Mouse (Mus musculus) left cerebral cortex, postnatal 36 days (tissue): ENCODE results near the gene Mtmr3. TPM values are rescaled to one million over a fixed set of nuclear protein-coding genes. Genes with fewer than 3 reads are reported as not detected.

ENCODE experiments used
- DNase-seq, 2 experiments: peaks; one replicate each; pipeline ENCODE4 v3.0.0; 2021 to 2022; ENCODE audit warnings: low spot score in 2 of 2, mixed read lengths in 1 of 2
- intact Hi-C: fragments of 180-260 bp; cut with DNase I; formaldehyde crosslinking; loops from one replicate; pipeline ENCODE4 v1.15.1; 2025
- total RNA-seq, 2 experiments: library from RNA; stranded (reverse); gene quantifications; 2 replicates each; pipeline ENCODE4 v1.2.3; 2021

Mtmr3 gene
- total RNA-seq, 2 experiments from 2014 or later, result 69.0 to 73.5 TPM

DNA sequence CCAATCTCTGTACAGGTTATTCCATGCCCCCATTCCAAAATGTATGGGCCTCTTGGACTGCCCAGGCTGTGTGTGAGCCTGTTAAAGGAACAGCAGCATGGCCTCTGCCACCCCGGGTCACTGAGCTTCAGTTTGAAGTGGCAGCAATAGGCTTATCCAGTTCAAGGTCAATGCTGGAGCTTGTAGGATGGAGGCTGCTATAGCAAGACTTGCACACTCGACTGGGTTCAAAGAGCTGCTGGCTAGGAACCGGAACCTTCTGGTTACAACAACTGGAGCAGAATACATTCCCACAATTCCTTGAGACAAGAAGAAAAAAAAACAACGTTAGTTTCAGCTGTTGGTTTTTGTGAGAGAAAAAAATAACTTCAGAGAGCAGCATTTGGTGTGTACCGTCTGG is 112.0 kb downstream of the Mtmr3 start:
- DNase-seq, result no peak
- intact Hi-C loops, result no loop called here

DNA sequence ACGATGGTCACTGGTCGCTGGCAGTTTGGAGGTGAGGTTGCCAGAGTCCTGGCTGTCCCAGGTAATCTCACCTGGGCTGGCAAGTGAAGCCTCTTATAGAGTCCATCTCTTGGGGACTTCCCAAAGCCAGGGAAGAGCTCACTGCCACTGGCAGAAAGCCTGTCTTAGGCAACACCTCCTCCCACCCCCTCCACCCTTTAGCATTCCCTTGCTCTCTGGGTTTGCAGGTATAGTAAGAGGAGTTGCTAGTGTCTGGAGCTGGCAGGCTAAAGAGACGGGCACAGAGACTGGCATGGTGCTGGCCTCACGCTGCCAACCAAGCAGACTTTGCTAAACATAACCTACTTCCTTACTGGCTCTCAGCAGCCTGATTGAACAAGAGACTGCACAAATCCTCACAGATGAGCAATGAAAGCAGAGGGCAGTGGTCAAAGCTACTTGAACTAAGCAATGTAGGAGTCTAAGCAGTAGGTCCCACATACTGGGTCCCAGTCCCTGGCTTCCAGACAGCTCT is 118.4 kb downstream of the Mtmr3 start:
- DNase-seq, result no peak
- intact Hi-C loops, result no loop called here

DNA sequence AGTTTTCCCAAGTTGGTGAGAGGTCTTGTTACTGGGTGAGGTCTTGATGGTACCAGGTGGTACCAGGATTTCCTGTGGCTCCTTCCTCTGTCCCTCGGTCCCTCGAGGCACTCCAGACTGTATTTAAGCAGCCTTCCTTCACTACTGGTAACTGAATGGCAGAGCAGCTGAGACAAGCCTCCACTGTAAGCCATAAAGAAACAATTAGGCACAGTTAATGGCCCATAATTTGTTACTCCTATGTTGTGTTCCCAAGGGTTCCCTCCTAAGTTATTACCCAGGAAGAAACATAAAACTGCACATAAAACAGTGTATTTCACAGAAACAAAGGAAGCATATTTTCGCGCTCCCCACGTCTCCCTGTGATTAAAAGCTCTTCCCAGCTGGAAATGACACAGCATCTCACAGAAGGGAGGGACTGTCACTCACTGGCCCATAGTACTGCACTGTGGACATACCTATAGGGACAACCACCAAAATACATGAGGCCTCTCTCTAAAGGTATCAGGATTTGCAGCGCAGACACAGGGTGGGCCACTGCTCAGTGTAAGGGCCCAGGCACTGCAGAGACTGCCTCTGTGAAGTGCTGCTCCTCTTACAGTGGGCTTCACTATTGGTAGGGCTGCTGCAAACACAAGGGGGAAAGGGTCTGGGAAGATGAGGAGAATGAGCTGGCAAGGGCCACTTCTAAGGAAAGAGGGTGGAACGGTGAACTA is 122.0 kb downstream of the Mtmr3 start:
- intact Hi-C loops, result no loop called here
- no peak for DNase-seq

DNA sequence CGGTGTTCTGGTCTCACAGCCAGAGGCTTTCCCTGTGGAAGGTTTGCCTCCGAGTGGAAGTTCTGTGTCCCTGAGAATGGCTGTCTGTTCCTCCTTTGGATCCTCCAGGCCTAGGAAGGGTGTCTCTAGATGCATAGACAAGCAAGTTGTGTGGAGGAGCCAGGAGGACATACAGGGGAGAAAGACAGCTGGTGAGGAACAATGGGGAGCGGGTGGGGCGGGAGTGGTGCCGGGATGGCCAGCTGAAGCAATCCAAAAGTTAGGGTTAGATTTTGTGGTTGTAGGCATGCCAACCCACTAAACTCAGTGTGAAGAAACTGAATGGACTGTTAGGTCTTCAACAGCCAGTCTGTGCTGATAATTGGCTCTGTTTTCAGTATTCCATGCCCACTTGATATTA is 122.9 kb downstream of the Mtmr3 start:
- DNase-seq, result no peak
- intact Hi-C loops, result no loop called here

DNA sequence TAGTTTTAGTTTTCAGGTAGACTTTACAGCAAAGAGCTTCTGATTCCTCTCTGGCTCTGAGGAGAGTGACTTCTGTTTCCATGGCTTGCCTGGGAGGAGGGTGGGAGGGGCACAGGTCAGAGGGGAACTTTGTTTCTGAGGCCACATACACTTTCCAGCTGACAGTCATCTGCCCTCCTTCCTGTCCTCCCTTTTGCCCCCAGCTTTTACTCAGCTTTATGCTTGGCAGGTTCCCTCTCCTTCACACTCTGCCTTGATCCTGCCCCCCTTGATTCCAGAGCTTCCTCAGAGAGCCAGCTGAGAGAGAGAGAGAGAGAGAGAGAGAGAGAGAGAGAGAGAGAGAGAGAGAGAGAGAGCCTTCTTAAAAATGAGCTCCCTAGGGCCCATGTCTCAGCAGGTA is 123.4 kb downstream of the Mtmr3 start:
- DNase-seq, result no peak
- intact Hi-C loops, result no loop called here

DNA sequence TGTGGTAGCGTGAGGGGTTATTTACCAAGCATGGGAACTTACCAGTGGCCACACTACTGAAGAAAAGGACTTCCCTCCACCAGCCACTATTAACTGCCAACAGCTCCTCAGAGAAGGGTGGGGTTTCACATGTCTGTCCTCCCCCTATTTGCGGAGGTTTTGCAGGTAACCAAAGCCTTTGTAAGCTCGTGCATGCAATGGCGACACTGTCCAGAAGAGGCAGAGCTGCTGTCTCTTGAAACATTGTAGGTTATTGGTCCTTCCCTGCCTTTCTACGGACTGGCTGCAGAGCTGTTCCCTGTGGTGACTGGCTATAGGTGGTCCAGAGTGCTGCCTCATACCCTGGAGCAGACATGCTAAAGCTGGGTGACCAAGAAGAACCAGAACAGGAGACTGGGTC is 125.6 kb downstream of the Mtmr3 start:
- DNase-seq, result no peak
- intact Hi-C loops, result no loop called here

DNA sequence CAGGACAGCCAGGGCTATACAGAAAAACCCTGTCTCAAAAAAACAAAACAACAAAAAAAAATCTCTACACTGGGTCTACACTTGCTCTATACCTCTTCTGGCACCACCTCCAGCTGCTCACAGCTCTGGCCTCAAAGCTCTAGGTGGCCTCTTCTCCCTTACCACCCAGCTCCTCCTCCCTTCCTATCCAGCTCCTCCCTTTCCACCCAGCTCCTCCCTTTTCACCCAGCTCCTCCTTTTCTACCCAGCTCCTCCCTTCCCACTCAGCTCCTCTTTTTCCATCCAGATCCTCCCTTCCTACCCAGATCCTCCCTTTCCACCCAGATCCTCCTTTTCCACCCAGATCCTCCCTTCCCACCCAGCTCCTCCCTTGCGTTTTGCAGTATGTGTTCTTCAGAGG is 127.2 kb downstream of the Mtmr3 start:
- no peak for DNase-seq
- intact Hi-C loops, result no loop called here

DNA sequence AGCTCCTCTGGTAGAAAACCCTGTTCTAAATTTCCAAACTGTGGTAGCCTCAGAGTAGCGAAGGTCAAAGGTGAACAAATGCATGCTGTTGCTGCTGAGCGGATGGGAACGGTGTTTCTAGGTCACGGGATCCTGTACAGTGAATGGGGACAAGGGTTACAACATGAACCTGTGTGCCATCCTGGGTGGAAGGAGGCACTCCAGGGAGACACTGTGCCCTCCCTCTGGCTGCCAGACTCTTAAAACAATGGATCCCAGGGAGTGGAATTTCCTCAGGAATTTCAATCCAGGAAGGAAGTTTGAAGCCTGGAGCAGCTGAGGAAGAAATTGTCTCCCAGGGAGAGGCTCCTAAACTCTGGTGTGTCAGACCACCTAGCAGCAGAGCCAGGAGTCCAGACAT is 128.5 kb downstream of the Mtmr3 start:
- no peak for DNase-seq
- intact Hi-C loops, result no loop called here

DNA sequence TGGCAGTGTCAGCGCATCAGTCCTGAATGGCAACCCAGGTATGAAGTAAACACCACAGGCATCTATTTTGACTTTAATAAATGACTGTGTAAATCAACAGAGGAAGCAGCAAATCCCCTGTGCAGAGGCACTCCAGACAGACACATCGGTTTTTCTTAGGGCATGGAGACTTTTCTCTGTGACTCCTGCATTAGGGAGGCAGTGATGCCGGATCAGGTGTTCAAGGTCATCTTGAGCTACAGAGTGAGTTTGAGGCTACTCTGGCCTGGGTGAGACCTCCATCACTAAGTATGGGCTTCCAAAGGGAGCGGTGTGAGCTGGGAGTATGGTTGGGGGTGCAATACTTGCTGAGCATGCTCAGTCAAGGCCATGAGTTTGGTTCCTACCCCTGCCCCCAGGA is 130.0 kb downstream of the Mtmr3 start:
- intact Hi-C loops, result no loop called here
- DNase-seq, result no peak

DNA sequence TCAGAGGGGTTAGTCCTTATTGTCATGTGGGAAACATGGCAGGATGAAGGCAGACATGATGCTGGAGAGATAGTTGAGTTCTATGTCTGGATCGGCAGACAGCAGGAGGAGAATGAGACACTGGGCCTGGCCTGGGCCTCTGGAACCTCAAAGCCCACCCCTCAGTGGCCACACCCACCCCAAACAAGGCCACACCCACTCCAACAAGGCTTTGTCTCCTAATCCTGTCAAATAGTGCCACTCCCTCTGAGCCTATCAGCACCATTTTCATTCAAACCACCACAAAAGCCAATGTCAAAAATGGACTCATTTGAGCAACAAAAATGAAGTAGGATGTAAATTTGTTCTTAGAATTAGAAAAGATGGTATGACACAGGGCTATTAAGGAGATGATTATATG is 130.5 kb downstream of the Mtmr3 start:
- intact Hi-C loops, result no loop called here
- DNase-seq, result no peak

DNA sequence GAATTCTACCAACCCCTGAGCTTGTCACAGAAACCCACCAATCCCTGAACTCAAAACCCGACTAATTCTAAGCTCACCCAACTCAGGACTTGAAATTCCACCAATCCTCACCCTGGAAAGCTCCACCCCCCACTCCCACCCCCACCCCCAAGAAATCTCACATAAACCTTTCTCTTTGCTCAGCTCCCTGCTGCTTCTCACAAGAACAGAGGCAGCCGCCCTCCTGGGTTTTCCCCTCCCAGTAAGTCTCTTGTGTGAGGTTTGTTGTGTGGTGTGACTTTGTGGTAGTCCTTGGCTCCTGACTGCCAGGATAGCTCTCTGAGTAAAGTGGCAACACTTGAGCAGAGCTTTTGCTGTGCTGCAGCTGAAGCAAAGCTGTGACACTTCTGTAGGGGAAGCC is 131.8 kb downstream of the Mtmr3 start:
- DNase-seq, result no peak
- intact Hi-C loops, result no loop called here

DNA sequence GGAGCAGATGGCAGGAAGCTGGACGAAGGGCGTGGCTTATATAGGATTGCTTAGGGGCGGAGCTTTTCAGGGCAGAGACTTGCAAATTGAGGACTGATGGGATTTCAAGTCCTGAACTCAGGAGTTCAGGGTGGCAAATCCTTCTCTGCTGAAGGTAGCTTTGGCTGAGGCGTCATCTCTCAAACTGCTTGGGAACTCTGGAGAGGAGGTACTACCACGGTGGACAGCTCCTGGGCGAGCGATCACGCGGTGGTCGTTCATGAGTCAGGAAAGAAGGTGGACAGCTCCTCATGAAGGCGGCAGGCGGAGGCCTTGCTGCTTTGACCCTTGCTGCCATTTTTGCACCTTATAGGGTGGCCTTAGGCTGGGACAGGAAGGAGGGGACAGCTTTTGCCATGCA is 133.5 kb downstream of the Mtmr3 start:
- no peak for DNase-seq
- intact Hi-C loops, result no loop called here

DNA sequence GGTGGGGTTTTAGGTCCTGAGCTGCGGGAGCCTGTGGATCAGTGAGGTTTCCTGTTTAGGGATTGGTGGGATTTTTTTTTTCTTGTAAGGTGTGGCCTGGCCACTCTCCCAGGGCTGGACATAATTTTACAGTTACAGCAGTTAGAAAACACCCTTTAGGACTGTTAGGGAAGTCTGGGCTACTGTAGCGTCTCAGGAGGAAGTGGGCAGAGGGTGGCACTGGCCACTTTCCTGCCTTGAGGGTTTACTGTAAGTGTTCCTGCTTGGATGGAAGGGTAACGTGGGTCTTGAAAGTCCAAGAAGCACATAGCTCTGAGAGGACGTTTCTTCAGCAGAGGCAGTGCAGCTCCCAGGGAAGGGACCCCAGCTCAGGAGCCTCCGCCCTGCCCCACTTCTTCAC is 134.0 kb downstream of the Mtmr3 start:
- intact Hi-C loops, result no loop called here
- no peak for DNase-seq

DNA sequence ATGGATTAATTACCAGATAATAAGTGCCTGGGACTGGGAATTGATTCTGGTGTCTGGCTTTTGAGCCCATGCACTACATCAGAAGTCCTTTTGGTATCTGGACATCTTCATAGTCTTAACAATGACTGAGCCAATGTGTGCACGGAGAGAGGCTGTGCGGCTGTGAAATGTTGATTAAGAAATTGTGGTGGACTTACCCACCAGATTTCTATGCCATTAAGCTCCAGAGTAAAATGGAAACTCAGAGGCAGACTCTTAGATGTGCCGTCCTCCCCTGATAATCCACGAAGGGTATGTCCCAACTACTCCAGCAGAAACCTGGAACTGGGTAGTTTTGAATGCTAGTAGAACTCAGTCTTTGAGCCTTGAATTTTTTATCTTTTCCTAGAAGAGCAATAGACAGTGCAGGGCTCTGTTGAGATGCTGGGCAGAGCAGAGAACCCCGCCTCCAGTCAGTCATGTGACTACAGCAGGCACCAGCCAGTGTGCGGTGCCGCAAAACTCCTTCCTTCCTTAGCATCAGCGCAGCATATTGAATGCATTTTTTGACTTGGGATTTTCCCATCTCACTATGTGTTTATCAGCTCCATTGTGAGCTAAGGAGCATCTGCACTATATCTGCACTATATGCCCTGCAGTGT is 139.6 kb downstream of the Mtmr3 start:
- intact Hi-C loops, result no loop called here
- DNase-seq, result no peak

DNA sequence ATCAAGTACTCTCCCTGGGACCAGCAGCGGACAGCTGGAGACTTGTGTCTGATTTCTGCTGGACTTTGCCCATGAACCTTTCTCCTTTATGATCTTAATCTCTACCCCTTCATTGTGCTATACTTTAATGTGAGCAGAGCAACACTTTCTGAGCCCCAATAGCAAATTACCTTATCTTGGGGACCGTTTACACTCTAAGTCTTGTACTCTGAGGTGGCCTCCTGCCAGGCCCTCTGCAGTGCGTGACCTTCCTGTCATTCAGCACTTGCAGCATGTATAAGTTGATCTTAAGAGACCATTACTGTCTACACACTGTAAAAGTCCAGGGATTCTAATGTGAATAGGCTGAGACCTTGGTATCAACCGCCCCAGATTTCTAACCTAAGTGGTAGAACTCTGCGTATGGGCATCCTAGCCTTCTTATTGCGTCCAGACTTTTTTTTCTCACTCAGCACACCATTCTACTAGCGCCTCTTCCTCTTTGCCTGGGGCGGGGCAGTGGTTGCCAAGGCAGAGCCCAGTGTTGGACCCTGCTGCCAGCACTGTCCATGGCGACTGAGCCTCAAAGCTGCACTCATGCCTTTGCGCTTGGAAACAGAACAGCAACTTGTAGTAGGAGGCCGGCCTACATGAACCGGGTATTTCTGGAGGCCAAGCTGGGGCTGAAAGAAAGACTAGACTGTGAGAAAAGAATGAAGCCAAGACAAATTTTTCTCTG is 142.0 kb downstream of the Mtmr3 start:
- DNase-seq, result no peak
- intact Hi-C loops, result no loop called here

DNA sequence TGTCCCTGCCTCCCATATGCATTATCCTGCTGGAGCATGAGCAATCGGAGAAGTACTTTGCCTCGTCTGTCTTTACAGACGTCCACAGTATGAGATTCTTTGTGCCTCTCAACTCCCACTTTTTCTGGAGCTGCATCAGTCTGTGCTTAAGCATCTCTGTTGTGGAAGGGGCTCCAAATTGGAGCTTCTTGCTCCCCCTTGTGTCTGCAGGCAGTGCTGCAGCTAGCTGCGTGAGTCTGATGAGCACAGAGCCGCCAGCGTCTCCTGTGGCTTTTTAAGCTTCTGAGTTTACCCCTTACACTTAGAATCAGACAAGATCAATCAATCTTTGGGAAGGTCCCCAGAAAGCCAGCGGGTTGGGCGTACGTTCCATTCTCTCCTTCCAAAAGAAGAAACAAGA is 143.5 kb downstream of the Mtmr3 start:
- intact Hi-C loops, result no loop called here
- peak; percentile 31 to 57 for DNase-seq

DNA sequence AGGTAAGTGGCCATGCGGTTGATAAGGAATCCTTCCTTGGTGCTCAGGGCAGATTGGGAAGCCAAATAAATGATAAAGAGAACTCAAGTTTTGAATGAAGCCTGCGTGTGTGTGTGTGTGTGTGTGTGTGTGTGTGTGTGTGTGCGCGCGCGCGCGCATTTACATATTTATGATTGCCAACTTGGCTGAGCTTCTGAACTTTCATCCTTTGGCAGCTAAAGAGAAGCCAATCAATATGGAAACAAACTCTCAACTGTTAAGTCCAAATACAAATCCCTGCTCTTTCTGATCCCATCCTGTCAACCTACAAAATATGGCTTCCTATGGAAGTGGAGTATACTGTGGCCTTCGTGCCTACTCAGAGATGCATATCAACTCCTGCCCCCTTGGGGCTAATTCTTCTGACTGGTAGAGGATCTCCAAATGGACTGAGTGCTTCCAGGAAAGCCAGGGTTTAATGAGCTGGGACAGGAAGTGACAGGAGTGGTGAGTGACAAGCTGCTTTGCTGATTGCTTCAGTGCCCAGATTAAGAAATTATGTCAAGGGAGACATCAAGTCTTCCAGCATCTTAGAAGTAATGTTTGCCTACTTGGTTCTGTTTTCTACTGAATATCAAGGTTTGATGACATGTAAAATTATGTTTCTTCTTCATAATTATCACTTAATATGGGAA is 148.3 kb downstream of the Mtmr3 start:
- intact Hi-C loops, result no loop called here
- DNase-seq, result no peak

DNA sequence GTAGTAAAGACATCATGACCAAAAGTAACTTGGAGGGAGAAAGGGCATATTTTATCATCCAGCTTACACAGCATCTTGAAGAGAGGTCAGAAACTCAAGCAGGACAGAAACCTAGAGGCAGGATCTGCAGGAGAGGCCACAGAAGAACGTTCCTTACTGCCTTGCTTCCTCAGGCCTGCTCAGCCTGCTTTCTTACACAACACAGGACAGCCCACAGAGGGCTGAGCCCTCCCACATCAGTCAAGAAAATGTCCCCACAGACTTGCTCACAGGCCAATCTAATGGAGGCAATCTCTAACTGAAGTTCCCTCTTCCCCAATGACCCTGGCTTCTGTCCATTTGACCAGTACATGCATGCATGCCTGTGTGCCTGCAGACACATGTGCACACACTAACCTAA is 152.4 kb downstream of the Mtmr3 start:
- intact Hi-C loops, result no loop called here
- DNase-seq, result no peak

DNA sequence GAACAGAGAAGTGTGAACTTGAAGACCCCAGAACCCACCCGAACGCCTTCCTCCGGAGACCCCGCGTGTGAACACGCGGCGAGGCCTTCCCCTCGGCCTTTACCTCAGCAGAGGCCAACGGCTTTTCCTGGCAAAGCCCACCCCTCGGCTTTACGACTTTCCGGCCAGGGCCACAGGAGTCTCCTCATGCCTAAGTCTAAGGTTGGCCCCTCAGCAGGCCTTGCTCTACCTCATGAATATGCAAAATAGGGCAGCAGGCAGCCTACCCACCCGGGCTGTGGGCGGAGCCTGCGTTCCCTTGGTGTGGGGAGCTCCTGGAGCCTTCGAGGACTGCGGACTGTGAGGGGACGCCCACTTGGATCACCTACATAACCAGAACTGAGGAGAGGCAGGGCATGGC is 153.7 kb downstream of the Mtmr3 start, which contains the start of gene Hormad2:
Gene Hormad2 (minus strand): TSS at position 128 of the 400 bp plus-strand sequence.
- DNase-seq, result no peak
- intact Hi-C loops, result no loop called here

DNA sequence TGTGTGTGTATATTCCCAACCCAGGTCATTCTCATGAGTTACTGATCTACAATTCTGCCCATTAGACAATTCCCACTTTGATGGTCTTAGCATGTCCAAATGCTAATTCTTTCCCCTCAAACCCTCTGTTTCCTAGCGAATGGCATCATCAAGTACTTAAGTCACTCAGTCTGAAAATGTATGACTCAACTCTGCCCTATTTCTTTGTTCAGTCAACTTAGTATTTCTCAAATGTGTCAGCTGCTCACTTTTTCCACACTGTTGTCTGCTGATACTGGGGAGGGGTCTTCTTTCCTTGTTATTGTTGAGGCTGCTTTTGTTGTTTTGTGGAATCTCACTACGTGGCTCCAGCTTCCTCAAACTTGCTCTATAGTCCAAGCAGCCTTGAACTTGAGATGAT is 156.5 kb downstream of the Mtmr3 start:
- intact Hi-C loops, result loop anchor here (5.0 to 10.0 kb wide), 2 partner anchors 257 to 384 kb away; no protein-coding TSS in a partner anchor

More for the DNA sequence above, 156.5 kb downstream of the Mtmr3 start:
- DNase-seq, result no peak
